Mouse (Mus musculus) hindbrain, embryonic 16.5 days (tissue): ENCODE data around the gene Rnf20. TPM values are rescaled to one million over a fixed set of nuclear protein-coding genes. Genes with fewer than 3 reads are reported as not detected.

ENCODE experiments used
- ATAC-seq: fragments of 200-750 bp; cut with Nextera tagmentation; 2 replicates; pipeline ENCODE4 v1.8.0; 2017; ENCODE audit warnings: moderate TSS enrichment, moderate library complexity
- H3K27ac ChIP-seq: fragments of 300-500 bp; sonication (generic); 2 replicates; pipeline ENCODE4 v1.5.1; 2014; ENCODE audit warnings: low read depth, mild to moderate bottlenecking, control low read depth, low read length, moderate library complexity
- H3K27me3 ChIP-seq: fragments of 300-500 bp; sonication (generic); replicated peaks from 2 replicates; pipeline ENCODE4 v1.6.1; 2014; ENCODE audit warnings: low read length; ENCODE audit not compliant: control insufficient read depth, insufficient read depth
- H3K36me3 ChIP-seq: fragments of 300-500 bp; sonication (generic); 2 replicates; pipeline ENCODE4 v1.6.1; 2014; ENCODE audit warnings: mild to moderate bottlenecking, low read length, moderate library complexity, mixed read lengths; ENCODE audit not compliant: control insufficient read depth, insufficient read depth
- H3K4me1 ChIP-seq: fragments of 300-500 bp; sonication (generic); 2 replicates; pipeline ENCODE4 v1.6.1; 2014; ENCODE audit warnings: low read depth, low read length; ENCODE audit not compliant: control insufficient read depth, insufficient read depth
- H3K4me2 ChIP-seq: fragments of 300-500 bp; sonication (generic); 2 replicates; pipeline ENCODE4 v1.6.1; 2014; ENCODE audit warnings: mild to moderate bottlenecking, low read length, control low read depth, moderate library complexity
- H3K4me3 ChIP-seq: fragments of 300-500 bp; sonication (generic); 2 replicates; pipeline ENCODE4 v1.5.1; 2014; ENCODE audit warnings: mild to moderate bottlenecking, low read length, control low read depth, moderate library complexity
- H3K9ac ChIP-seq: fragments of 300-500 bp; sonication (generic); 2 replicates; pipeline ENCODE4 v1.6.1; 2014; ENCODE audit warnings: low read depth, mild to moderate bottlenecking, control low read depth, low read length, moderate library complexity
- H3K9me3 ChIP-seq: fragments of 300-500 bp; sonication (generic); 2 replicates; pipeline ENCODE4 v1.6.1; 2014; ENCODE audit warnings: mild to moderate bottlenecking, low read length, moderate library complexity; ENCODE audit not compliant: control insufficient read depth
- WGBS: fragments of 180-500 bp; shearing (Covaris S2); extraction: QIAGEN DNeasy Blood & Tissue Kit; methylation state at CpG from one replicate; pipeline ENCODE4 v1.1.7; 2014; 5-methylcytosine and 5-hydroxymethylcytosine counted together
- polyA plus RNA-seq: library from polyadenylated mRNA; unstranded; fragments of >200 nt; fragmentation: Nextera tagmentation; extraction: Ambion mirVana; gene quantifications from 2 replicates; pipeline ENCODE4 v1.2.1, GENCODE M21; 2015

The Rnf20 gene
- polyA plus RNA-seq, 1 experiment from 2014 or later = 41.8 TPM

DNA sequence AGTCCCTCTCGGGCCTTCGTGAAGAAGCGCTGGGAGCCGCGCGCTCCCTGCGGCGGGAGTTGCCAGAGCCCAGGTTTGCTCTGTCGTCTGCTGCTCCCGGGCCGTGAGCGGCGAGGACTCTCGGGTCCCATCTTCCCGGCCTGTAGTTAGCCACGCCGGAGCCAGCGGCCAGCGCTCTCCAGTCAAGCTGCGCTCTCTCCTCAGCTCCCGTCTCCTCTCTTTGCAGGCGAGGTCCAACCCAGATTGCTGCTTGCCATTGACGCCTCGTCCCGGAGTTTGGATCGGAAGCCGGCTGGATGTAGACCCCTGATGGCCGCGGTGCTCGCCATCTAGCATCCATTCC, 304 bp downstream of the Rnf20 start:
- Histone ChIP-seq H3K4me3 (peak overlapping the region; percentile 71), H3K4me2 (peak overlapping the region; percentile 82), H3K4me1 (peaks cover 17% of the 10 kb centered on the region), H3K36me3 (peaks cover 3% of the 10 kb centered on the region; the same call in 1 of the 2 replicates), H3K27me3 (no peaks in the 10 kb centered on the region), H3K9me3 (no peaks in the 10 kb centered on the region), H3K9ac (peak overlapping the region; percentile 69), H3K27ac (peak overlapping the region; percentile 80)
- peak; percentile 82 for ATAC-seq
- under 1% methylated on average over 30 of the region's 30 CpGs for WGBS

DNA sequence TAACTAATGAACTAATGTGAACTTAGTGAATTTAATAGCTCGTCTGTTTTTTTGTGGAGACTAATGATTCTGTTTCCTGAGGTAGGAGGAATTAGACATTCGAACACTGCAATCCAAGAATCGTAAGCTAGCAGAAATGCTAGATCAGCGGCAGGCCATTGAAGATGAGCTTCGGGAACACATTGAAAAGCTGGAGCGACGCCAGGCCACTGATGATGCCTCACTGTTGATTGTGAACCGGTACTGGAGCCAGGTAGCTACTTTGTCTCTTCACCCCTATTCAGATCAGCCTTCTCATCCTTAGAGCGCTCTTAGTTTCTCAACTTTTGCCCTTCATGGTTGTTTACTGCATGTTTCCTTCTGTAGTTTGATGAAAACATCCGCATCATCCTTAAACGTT, 6.0 kb downstream of the Rnf20 start:
- no peak for ATAC-seq
- 89% methylated on average over 11 of the region's 11 CpGs for WGBS
- Histone ChIP-seq H3K9me3 (no peaks in the 10 kb centered on the region), H3K4me2 (no peak overlapping the region), H3K36me3 (peaks cover 12% of the 10 kb centered on the region), H3K27me3 (no peaks in the 10 kb centered on the region), H3K4me1 (peaks cover 15% of the 10 kb centered on the region), H3K4me3 (no peak overlapping the region), H3K27ac (no peak overlapping the region), H3K9ac (no peak overlapping the region)

DNA sequence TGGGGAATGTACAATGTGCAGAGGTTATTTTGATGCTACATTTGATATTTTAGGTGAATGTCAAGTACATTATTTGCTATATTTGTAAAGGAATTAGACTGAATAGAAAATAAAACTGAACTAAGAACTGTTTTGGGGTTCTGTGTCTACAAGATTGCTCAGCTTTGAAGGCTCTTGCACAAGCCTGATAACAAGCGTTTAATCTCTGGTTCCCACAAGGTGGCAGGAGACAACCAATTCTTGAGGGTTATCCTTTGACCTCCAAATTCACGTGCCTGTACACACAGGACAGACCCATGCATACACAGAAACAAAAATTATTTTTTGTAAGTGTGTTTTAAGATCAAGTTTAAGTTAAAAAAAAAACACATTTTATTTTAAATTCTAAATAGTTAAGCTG, 8.1 kb downstream of the Rnf20 start:
- peaks cover 24% of the 10 kb centered on the region for H3K36me3 ChIP-seq
- WGBS = 65% methylated on average over 2 of the region's 2 CpGs
- no peak for ATAC-seq

GRCm38 (mm10) chr4:49659421-49659820, 27.6 kb downstream of the Rnf20 start:
- Histone ChIP-seq H3K4me3 (no peak overlapping the region), H3K4me2 (no peak overlapping the region), H3K36me3 (peaks cover 34% of the 10 kb centered on the region), H3K27me3 (no peaks in the 10 kb centered on the region), H3K9ac (no peak overlapping the region), H3K4me1 (no peaks in the 10 kb centered on the region), H3K9me3 (no peaks in the 10 kb centered on the region), H3K27ac (no peak overlapping the region)
- no peak for ATAC-seq
- 94% methylated on average over 1 of the region's 1 CpGs for WGBS

More for the DNA sequence above, 8.1 kb downstream of the Rnf20 start:
- no peak overlapping the region for H3K27ac ChIP-seq
- no peaks in the 10 kb centered on the region for H3K4me1 ChIP-seq
- H3K27me3 ChIP-seq = no peaks in the 10 kb centered on the region
- no peak overlapping the region for H3K9ac ChIP-seq
- H3K4me3 ChIP-seq = no peak overlapping the region
- H3K9me3 ChIP-seq = no peaks in the 10 kb centered on the region
- H3K4me2 ChIP-seq = no peak overlapping the region

GRCm38 (mm10) chr4:49661664-49662063, 29.9 kb downstream of the Rnf20 start:
- Histone ChIP-seq H3K27ac (no peak overlapping the region), H3K27me3 (no peaks in the 10 kb centered on the region), H3K4me1 (no peaks in the 10 kb centered on the region), H3K36me3 (peaks cover 23% of the 10 kb centered on the region), H3K9me3 (no peaks in the 10 kb centered on the region), H3K4me3 (no peak overlapping the region), H3K9ac (no peak overlapping the region), H3K4me2 (no peak overlapping the region)
- ATAC-seq = no peak
- 98% methylated on average over 9 of the region's 9 CpGs for WGBS

DNA sequence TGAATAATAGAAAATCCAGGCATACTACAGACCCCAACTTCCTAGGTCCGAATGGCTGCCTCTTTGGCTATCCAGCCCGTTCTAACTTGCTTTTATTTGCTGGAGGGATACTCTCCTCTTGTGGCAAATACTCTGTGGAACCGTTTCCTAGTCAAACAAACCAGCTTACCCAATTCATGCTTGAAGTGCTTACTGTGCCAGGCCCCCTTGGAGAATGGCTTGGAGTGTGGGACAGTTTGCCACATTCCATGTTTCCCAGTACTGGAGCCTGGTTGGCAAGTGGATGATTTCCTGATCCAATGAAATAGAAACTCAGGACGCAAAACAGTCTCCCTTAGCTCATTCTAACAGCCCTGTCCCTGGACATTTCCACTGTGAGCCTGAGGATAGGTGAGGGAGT, 30.4 kb downstream of the Rnf20 start:
- Histone ChIP-seq H3K27ac (no peak overlapping the region), H3K9ac (no peak overlapping the region), H3K27me3 (no peaks in the 10 kb centered on the region), H3K4me1 (no peaks in the 10 kb centered on the region), H3K36me3 (peaks cover 21% of the 10 kb centered on the region), H3K4me3 (no peak overlapping the region), H3K9me3 (no peaks in the 10 kb centered on the region), H3K4me2 (no peak overlapping the region)
- no peak for ATAC-seq
- WGBS = 90% methylated on average over 4 of the region's 4 CpGs

DNA sequence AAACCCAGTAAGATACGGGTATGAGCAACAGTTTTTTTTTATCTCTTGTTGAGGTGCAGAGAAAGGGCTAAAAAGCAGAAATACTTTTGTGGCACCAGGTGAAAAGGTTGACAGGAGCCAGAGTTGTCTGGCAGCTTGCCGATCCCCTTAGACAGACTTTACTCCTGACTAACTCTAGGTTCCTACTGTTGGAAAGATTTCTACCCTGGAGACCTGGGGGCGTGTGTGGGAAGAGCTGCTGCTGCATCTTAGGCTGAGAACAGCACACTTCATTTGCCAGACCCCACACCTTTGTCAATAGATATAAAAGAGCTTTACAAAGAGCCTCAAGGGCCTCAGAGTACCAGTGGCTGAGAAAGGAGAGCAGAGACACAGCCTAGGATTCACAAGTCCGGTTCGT, 33.0 kb downstream of the Rnf20 start:
- WGBS = 83% methylated on average over 5 of the region's 5 CpGs
- Histone ChIP-seq H3K36me3 (peaks cover 13% of the 10 kb centered on the region), H3K27ac (no peak overlapping the region), H3K9me3 (no peaks in the 10 kb centered on the region), H3K27me3 (no peaks in the 10 kb centered on the region), H3K4me1 (no peaks in the 10 kb centered on the region), H3K4me3 (no peak overlapping the region), H3K9ac (no peak overlapping the region), H3K4me2 (no peak overlapping the region)
- no peak for ATAC-seq

GRCm38 (mm10) chr4:49676071-49676470, 44.3 kb downstream of the Rnf20 start:
- Histone ChIP-seq H3K4me2 (no peak overlapping the region), H3K4me1 (no peaks in the 10 kb centered on the region), H3K9me3 (no peaks in the 10 kb centered on the region), H3K27ac (no peak overlapping the region), H3K4me3 (no peak overlapping the region), H3K36me3 (no peaks in the 10 kb centered on the region), H3K9ac (no peak overlapping the region), H3K27me3 (no peaks in the 10 kb centered on the region)
- 91% methylated on average over 6 of the region's 6 CpGs for WGBS
- no peak for ATAC-seq

- WGBS = 82% methylated on average over 7 of the region's 7 CpGs
- no peak for ATAC-seq
- H3K4me3 ChIP-seq = no peak overlapping the region
- no peaks in the 10 kb centered on the region for H3K36me3 ChIP-seq
- no peak overlapping the region for H3K27ac ChIP-seq
- H3K27me3 ChIP-seq = no peaks in the 10 kb centered on the region
- H3K9me3 ChIP-seq = no peaks in the 10 kb centered on the region
- no peaks in the 10 kb centered on the region for H3K4me1 ChIP-seq
- no peak overlapping the region for H3K4me2 ChIP-seq
- no peak overlapping the region for H3K9ac ChIP-seq
Observed at GRCm38 (mm10) chr4:49676790-49677189, 45.0 kb downstream of the Rnf20 start.
